Mouse (Mus musculus) right cerebral cortex, adult 18-20 months (tissue): Measurements from ENCODE around the gene Rapgef2.
"Not testable (repeated sequence)": the region's sequence is repeated elsewhere in the genome, so short reads cannot be mapped to it uniquely, and the experiment has no call there.

Experiments
- DNase-seq: peaks from one replicate; pipeline ENCODE4 v3.0.0; 2022; ENCODE audit warnings: mixed read lengths

The Rapgef2 gene

GRCm38 (mm10) chr3:79083030-79083429 is 203.3 kb downstream of the Rapgef2 start:
- no peak for DNase-seq

GRCm38 (mm10) chr3:79079076-79079475 is 207.2 kb downstream of the Rapgef2 start:
- no peak for DNase-seq

GRCm38 (mm10) chr3:79074970-79075369 is 211.3 kb downstream of the Rapgef2 start:
- DNase-seq: no peak

- no peak for DNase-seq
These were observed 212.6 kb downstream of the Rapgef2 start for GRCm38 (mm10) chr3:79073541-79074244.

GRCm38 (mm10) chr3:79071561-79071960 is 214.8 kb downstream of the Rapgef2 start:
- no peak for DNase-seq

GRCm38 (mm10) chr3:79069891-79070290 is 216.4 kb downstream of the Rapgef2 start:
- no peak for DNase-seq

GRCm38 (mm10) chr3:79068976-79069375 is 217.3 kb downstream of the Rapgef2 start:
- DNase-seq: no peak

- peak; percentile 78 for DNase-seq
These were observed 219.8 kb downstream of the Rapgef2 start for GRCm38 (mm10) chr3:79066455-79067055.

- no peak for DNase-seq
These were observed 222.2 kb downstream of the Rapgef2 start for GRCm38 (mm10) chr3:79064096-79064495.

GRCm38 (mm10) chr3:79061426-79061825 is 224.9 kb downstream of the Rapgef2 start:
- no peak for DNase-seq

GRCm38 (mm10) chr3:79058491-79058890 is 227.8 kb downstream of the Rapgef2 start:
- not testable (repeated sequence) for DNase-seq

- no peak for DNase-seq
These were observed 241.1 kb downstream of the Rapgef2 start for GRCm38 (mm10) chr3:79045251-79045650.

GRCm38 (mm10) chr3:79042973-79043372 is 243.3 kb downstream of the Rapgef2 start:
- no peak for DNase-seq

GRCm38 (mm10) chr3:79039666-79040450 is 246.5 kb downstream of the Rapgef2 start:
- no peak for DNase-seq

GRCm38 (mm10) chr3:79039008-79039407 is 247.3 kb downstream of the Rapgef2 start:
- DNase-seq: no peak

- DNase-seq: no peak
These were observed 251.9 kb downstream of the Rapgef2 start for GRCm38 (mm10) chr3:79034457-79034856.

GRCm38 (mm10) chr3:79030855-79031254 is 255.5 kb downstream of the Rapgef2 start:
- DNase-seq: no peak

GRCm38 (mm10) chr3:79028153-79028878 is 258.0 kb downstream of the Rapgef2 start:
- DNase-seq: no peak

GRCm38 (mm10) chr3:79025983-79026382 is 260.3 kb downstream of the Rapgef2 start:
- DNase-seq: no peak

- peak; percentile 23 for DNase-seq
These were observed 262.5 kb downstream of the Rapgef2 start for GRCm38 (mm10) chr3:79023735-79024328.

- DNase-seq: no peak
These were observed 263.6 kb downstream of the Rapgef2 start for GRCm38 (mm10) chr3:79022690-79023089.

GRCm38 (mm10) chr3:79017440-79017839 is 268.9 kb downstream of the Rapgef2 start:
- no peak for DNase-seq

GRCm38 (mm10) chr3:79016830-79017229 is 269.5 kb downstream of the Rapgef2 start:
- no peak for DNase-seq
